Mouse (Mus musculus) B cell, adult (primary cell): Measurements from ENCODE around the gene Flg2. TPM values are rescaled to one million over a fixed set of nuclear protein-coding genes. Genes with fewer than 3 reads are reported as not detected.

ENCODE experiments used
- total RNA-seq: library from RNA; stranded (reverse); gene quantifications from 4 replicates; pipeline ENCODE4 v1.2.4, GENCODE M21; 2023; ENCODE audit not compliant: inconsistent age

The Flg2 gene
- not detected in 4 replicates for total RNA-seq

GRCm38 (mm10) chr3:93196978-93197377, at the start of gene Flg2:
Flg2 (plus strand) TSS chr3:93197278.

Other genes starting within 250 kb of the Flg2 start
- gene Lce3d, start 239.9 kb upstream of the Flg2 start, total RNA-seq, result not detected in 4 replicates
- not detected in 4 replicates for gene Lce3e, start 230.2 kb upstream of the Flg2 start, total RNA-seq
- gene Lce3f, start 205.1 kb upstream of the Flg2 start, total RNA-seq, result not detected in 4 replicates
- not detected in 4 replicates for gene Crct1, start 181.6 kb upstream of the Flg2 start, total RNA-seq
- gene Lce1m, start 178.2 kb upstream of the Flg2 start, total RNA-seq, result not detected in 4 replicates
- gene Gm4858, start 128.5 kb upstream of the Flg2 start, total RNA-seq, result not detected in 4 replicates
- not detected in 4 replicates for gene Crnn, start 52.5 kb upstream of the Flg2 start, total RNA-seq
- gene Flg, start 76.2 kb downstream of the Flg2 start, total RNA-seq, result not detected in 4 replicates
- gene Hrnr, start 122.5 kb downstream of the Flg2 start, total RNA-seq, result not detected in 4 replicates
- not detected in 4 replicates for gene Rptn, start 196.4 kb downstream of the Flg2 start, total RNA-seq
- not detected in 4 replicates for gene Tchh, start 245.1 kb downstream of the Flg2 start, total RNA-seq